Mouse (Mus musculus): ENCODE measurements around the gene Nxph3. TPM values are rescaled to one million over a fixed set of nuclear protein-coding genes. Genes with fewer than 3 reads are reported as not detected.
A peak's percentile ranks its signal among the peaks of the same experiment; 100 is the strongest.

The Nxph3 gene
- total and polyA plus RNA-seq, 3 experiments = 0.17 TPM; not detected in 2

- Histone ChIP-seq H3K9ac (ENCODE audit: insufficient read depth, low read depth) (no peak overlapping the region), H3K4me3 (replicated peaks in 1 of 3; ENCODE audit: low read depth in 2 of 3, low read length in 2 of 3, poor library complexity in 1 of 3) (no peak overlapping the region), H3K36me3 (replicated peaks in 1 of 2; ENCODE audit: control insufficient read depth in 1 of 2, insufficient read depth in 1 of 2, low read length in 1 of 2) (peaks cover 55 to 88% of the 10 kb centered on the region in 2 experiments), H3K9me3 (replicated peaks; ENCODE audit: low read length) (no peaks in the 10 kb centered on the region), H3K4me1 (ENCODE audit: control insufficient read depth in 1 of 2, insufficient read depth in 2 of 2) (no peaks in the 10 kb centered on the region), H3K27ac (ENCODE audit: insufficient read depth, low read depth) (no peak overlapping the region), H3K27me3 (replicated peaks) (no peaks in the 10 kb centered on the region), H3K79me2 (replicated peaks; ENCODE audit: control insufficient read depth, extremely low read depth, insufficient read depth, poor library complexity, severe bottlenecking) (no peaks in the 10 kb centered on the region; the same call in none of the 2 replicates), H3K4me2 (ENCODE audit: insufficient read depth, low read depth, poor library complexity, severe bottlenecking) (no peak overlapping the region)
- dilution Hi-C loops (cut with MboI; ENCODE audit: extremely low pct_ligation_motif_present, extremely low pct_unique_long_range_greater_than_20kb, low sequenced_read_pairs) (no loop called here), in situ Hi-C loops (cut with MboI; ENCODE audit: low pct_ligation_motif_present, low pct_unique_long_range_greater_than_20kb, low sequenced_read_pairs) (no loop called here)
- TF ChIP-seq SIN3A (IDR thresholded peaks at IDR 0.05; ENCODE audit: low read length) (no peak), CHD1 (IDR thresholded peaks at IDR 0.05; ENCODE audit: low read depth, low read length) (no peak), ELF1 (IDR thresholded peaks at IDR 0.05; ENCODE audit: low read depth, low read length) (no peak), NRF1 (IDR thresholded peaks at IDR 0.05; ENCODE audit: low read depth, low read length) (no peak), ETS1 (conservative IDR thresholded peaks at IDR 0.05; ENCODE audit: low read depth, low read length) (no peak), JUN (IDR thresholded peaks at IDR 0.05; ENCODE audit: insufficient read depth, low read depth, low read length) (no peak), SMC3 (IDR thresholded peaks at IDR 0.05; ENCODE audit: low read depth, low read length) (no peak), ZNF384 (IDR thresholded peaks at IDR 0.05; ENCODE audit: low read depth, low read length) (no peak), POLR2AphosphoS2 (IDR thresholded peaks at IDR 0.05; ENCODE audit: low read depth, low read length) (no peak), BHLHE40 (IDR thresholded peaks at IDR 0.05; ENCODE audit: low read depth, low read length) (no peak), HCFC1 (IDR thresholded peaks at IDR 0.05; ENCODE audit: low read depth, low read length) (no peak), EP300 (IDR thresholded peaks at IDR 0.05; ENCODE audit: low read length) (no peak), ZMIZ1 (IDR thresholded peaks at IDR 0.05; ENCODE audit: low read depth, low read length) (no peak), TCF12 (IDR thresholded peaks at IDR 0.05; ENCODE audit: low read depth, low read length) (no peak), JUND (conservative IDR thresholded peaks at IDR 0.05; ENCODE audit: low read depth, low read length) (no peak), PAX5 (IDR thresholded peaks at IDR 0.05; ENCODE audit: low read length) (no peak), UBTF (IDR thresholded peaks at IDR 0.05; ENCODE audit: low read depth, low read length) (no peak), MAX (IDR thresholded peaks at IDR 0.05; ENCODE audit: low read length) (no peak), MAZ (IDR thresholded peaks at IDR 0.05; ENCODE audit: low read depth, low read length) (no peak), MEF2A (IDR thresholded peaks at IDR 0.05; ENCODE audit: borderline replicate concordance, low read depth, low read length) (no peak)
- DNase-seq (ENCODE audit: extremely low read depth) = no peak
Observed at GRCm38 (mm10) chr11:95480662-95481061, 33.7 kb downstream of the Nxph3 start.

- no peaks in the 10 kb centered on the region for H3K9me3 ChIP-seq (replicated peaks; ENCODE audit: low read length)
- H3K9ac ChIP-seq (ENCODE audit: insufficient read depth, low read depth) = no peak overlapping the region
- no peak overlapping the region for H3K27ac ChIP-seq (ENCODE audit: insufficient read depth, low read depth)
- H3K79me2 ChIP-seq (replicated peaks; ENCODE audit: control insufficient read depth, extremely low read depth, insufficient read depth, poor library complexity, severe bottlenecking) = no peaks in the 10 kb centered on the region; the same call in none of the 2 replicates
- H3K27me3 ChIP-seq (replicated peaks) = no peaks in the 10 kb centered on the region
- no peak overlapping the region for H3K4me2 ChIP-seq (ENCODE audit: insufficient read depth, low read depth, poor library complexity, severe bottlenecking)
- peak; percentile 24 for DNase-seq (ENCODE audit: extremely low read depth)
- in situ Hi-C loops (cut with MboI; ENCODE audit: low pct_ligation_motif_present, low pct_unique_long_range_greater_than_20kb, low sequenced_read_pairs) (no loop called here), dilution Hi-C loops (cut with MboI; ENCODE audit: extremely low pct_ligation_motif_present, extremely low pct_unique_long_range_greater_than_20kb, low sequenced_read_pairs) (no loop called here)
- peaks cover 49 to 88% of the 10 kb centered on the region in 2 experiments for H3K36me3 ChIP-seq (replicated peaks in 1 of 2; ENCODE audit: control insufficient read depth in 1 of 2, insufficient read depth in 1 of 2, low read length in 1 of 2)
- no peaks in the 10 kb centered on the region for H3K4me1 ChIP-seq (ENCODE audit: control insufficient read depth in 1 of 2, insufficient read depth in 2 of 2)
- H3K4me3 ChIP-seq (replicated peaks in 1 of 3; ENCODE audit: low read depth in 2 of 3, low read length in 2 of 3, poor library complexity in 1 of 3) = no peak overlapping the region
- TF ChIP-seq ZMIZ1 (IDR thresholded peaks at IDR 0.05; ENCODE audit: low read depth, low read length) (no peak), TBP (conservative IDR thresholded peaks at IDR 0.05; ENCODE audit: low read depth, low read length) (no peak), SMC3 (IDR thresholded peaks at IDR 0.05; ENCODE audit: low read depth, low read length) (peak; percentile 48), EP300 (IDR thresholded peaks at IDR 0.05; ENCODE audit: low read length) (no peak), MEF2A (IDR thresholded peaks at IDR 0.05; ENCODE audit: borderline replicate concordance, low read depth, low read length) (no peak), MAZ (IDR thresholded peaks at IDR 0.05; ENCODE audit: low read depth, low read length) (no peak), MAX (IDR thresholded peaks at IDR 0.05; ENCODE audit: low read length) (no peak), POLR2AphosphoS2 (IDR thresholded peaks at IDR 0.05; ENCODE audit: low read depth, low read length) (no peak), SIN3A (IDR thresholded peaks at IDR 0.05; ENCODE audit: low read length) (no peak), E2F4 (IDR thresholded peaks at IDR 0.05; ENCODE audit: insufficient replicate concordance, low read depth, low read length) (no peak), ZKSCAN1 (IDR thresholded peaks at IDR 0.05; ENCODE audit: borderline replicate concordance, low read depth, low read length) (no peak), KAT2A (IDR thresholded peaks at IDR 0.05; ENCODE audit: insufficient replicate concordance, low read length) (no peak), JUN (IDR thresholded peaks at IDR 0.05; ENCODE audit: insufficient read depth, low read depth, low read length) (no peak), ZNF384 (IDR thresholded peaks at IDR 0.05; ENCODE audit: low read depth, low read length) (peak; percentile 27; the same call in 1 of the 2 replicates), NELFE (IDR thresholded peaks at IDR 0.05; ENCODE audit: low read depth, low read length) (no peak), IRF4 (IDR thresholded peaks at IDR 0.05; ENCODE audit: low read depth, low read length) (no peak), HCFC1 (IDR thresholded peaks at IDR 0.05; ENCODE audit: low read depth, low read length) (no peak), GABPA (IDR thresholded peaks at IDR 0.05; ENCODE audit: insufficient replicate concordance, low read depth, low read length) (no peak), POLR2A (IDR thresholded peaks at IDR 0.05; ENCODE audit: low read depth, low read length) (no peak), USF1 (IDR thresholded peaks at IDR 0.05; ENCODE audit: low read depth, low read length) (no peak), CTCF (conservative IDR thresholded peaks at IDR 0.05 in 1 of 2, IDR thresholded peaks at IDR 0.05 in 1 of 2; ENCODE audit: low read depth in 2 of 2, low read length in 2 of 2) (peak in 1 of 2 experiments; percentile 63; a peak in 3 of 4 replicates), RAD21 (IDR thresholded peaks at IDR 0.05; ENCODE audit: low read depth, low read length) (peak; percentile 24), CHD1 (IDR thresholded peaks at IDR 0.05; ENCODE audit: low read depth, low read length) (no peak)
Observed at GRCm38 (mm10) chr11:95479458-95479857, 34.9 kb downstream of the Nxph3 start.

Data from CH12.LX (cell line).